Mouse (Mus musculus): Measurements from ENCODE around the gene Hspb8.

The Hspb8 gene

GRCm38 (mm10) chr5:116422699-116423201 is at the start of gene Hspb8:
Hspb8 (minus strand) TSS chr5:116422864.
- in situ Hi-C loops (cut with MboI, MseI): no loop called here

GRCm38 (mm10) chr5:116461354-116462042 is 38.8 kb upstream of the Hspb8 start:
- in situ Hi-C loops (cut with MboI, MseI): no loop called here

GRCm38 (mm10) chr5:116459970-116460369 is 37.3 kb upstream of the Hspb8 start:
- in situ Hi-C loops (cut with MboI, MseI): no loop called here

- in situ Hi-C loops (cut with MboI, MseI): no loop called here
Measured at GRCm38 (mm10) chr5:116457791-116458190, 35.1 kb upstream of the Hspb8 start.

GRCm38 (mm10) chr5:116456796-116457515 is 34.3 kb upstream of the Hspb8 start:
- in situ Hi-C loops (cut with MboI, MseI): no loop called here

- in situ Hi-C loops (cut with MboI, MseI): no loop called here
Measured at GRCm38 (mm10) chr5:116453401-116453851, 30.8 kb upstream of the Hspb8 start.

- in situ Hi-C loops (cut with MboI, MseI): no loop called here
Measured at GRCm38 (mm10) chr5:116450901-116451300, 28.2 kb upstream of the Hspb8 start.

- in situ Hi-C loops (cut with MboI, MseI): no loop called here
Measured at GRCm38 (mm10) chr5:116449522-116450225, 27.0 kb upstream of the Hspb8 start.

GRCm38 (mm10) chr5:116448409-116449191 is 25.9 kb upstream of the Hspb8 start:
- in situ Hi-C loops (cut with MboI, MseI): no loop called here

GRCm38 (mm10) chr5:116447821-116448350 is 25.2 kb upstream of the Hspb8 start:
- in situ Hi-C loops (cut with MboI, MseI): no loop called here

- in situ Hi-C loops (cut with MboI, MseI): no loop called here
Measured at GRCm38 (mm10) chr5:116446552-116446951, 23.9 kb upstream of the Hspb8 start.

- in situ Hi-C loops (cut with MboI, MseI): no loop called here
Measured at GRCm38 (mm10) chr5:116445634-116446367, 23.1 kb upstream of the Hspb8 start.

- in situ Hi-C loops (cut with MboI, MseI): no loop called here
Measured at GRCm38 (mm10) chr5:116444517-116444916, 21.9 kb upstream of the Hspb8 start.

GRCm38 (mm10) chr5:116443459-116443940 is 20.8 kb upstream of the Hspb8 start:
- in situ Hi-C loops (cut with MboI, MseI): no loop called here

- in situ Hi-C loops (cut with MboI, MseI): no loop called here
Measured at GRCm38 (mm10) chr5:116442697-116443458, 20.2 kb upstream of the Hspb8 start.

- in situ Hi-C loops (cut with MboI, MseI): no loop called here
Measured at GRCm38 (mm10) chr5:116440251-116440650, 17.6 kb upstream of the Hspb8 start.

GRCm38 (mm10) chr5:116438328-116438727 is 15.7 kb upstream of the Hspb8 start:
- in situ Hi-C loops (cut with MboI, MseI): no loop called here

- in situ Hi-C loops (cut with MboI, MseI): no loop called here
Measured at GRCm38 (mm10) chr5:116436117-116436516, 13.5 kb upstream of the Hspb8 start.

Measured in T-helper 17 cell (primary cell).